Mouse (Mus musculus): ENCODE results near the gene Alkbh3.

Alkbh3 gene

GRCm38 (mm10) chr2:93954781-93955578, 55.6 kb downstream of the Alkbh3 start:
- DNase-seq (ENCODE audit: low spot score in 2 of 2) = no peak

GRCm38 (mm10) chr2:93953726-93954125, 56.9 kb downstream of the Alkbh3 start:
- DNase-seq (ENCODE audit: low spot score in 2 of 2) = no peak

- DNase-seq (ENCODE audit: low spot score in 2 of 2) = no peak
Measured at GRCm38 (mm10) chr2:93946976-93947375, 63.6 kb downstream of the Alkbh3 start.

GRCm38 (mm10) chr2:93944855-93945254, 65.8 kb downstream of the Alkbh3 start:
- no peak for DNase-seq (ENCODE audit: low spot score in 2 of 2)

GRCm38 (mm10) chr2:93944099-93944498, 66.5 kb downstream of the Alkbh3 start:
- no peak for DNase-seq (ENCODE audit: low spot score in 2 of 2)

- DNase-seq (ENCODE audit: low spot score in 2 of 2) = no peak
Measured at GRCm38 (mm10) chr2:93941670-93942069, 68.9 kb downstream of the Alkbh3 start.

GRCm38 (mm10) chr2:93938534-93938933, 72.1 kb downstream of the Alkbh3 start:
- no peak for DNase-seq (ENCODE audit: low spot score in 2 of 2)

Measured in frontal cortex, postnatal 14 days (tissue).